Mouse (Mus musculus): ENCODE measurements around the gene Gltp.

Gene Gltp

DNA sequence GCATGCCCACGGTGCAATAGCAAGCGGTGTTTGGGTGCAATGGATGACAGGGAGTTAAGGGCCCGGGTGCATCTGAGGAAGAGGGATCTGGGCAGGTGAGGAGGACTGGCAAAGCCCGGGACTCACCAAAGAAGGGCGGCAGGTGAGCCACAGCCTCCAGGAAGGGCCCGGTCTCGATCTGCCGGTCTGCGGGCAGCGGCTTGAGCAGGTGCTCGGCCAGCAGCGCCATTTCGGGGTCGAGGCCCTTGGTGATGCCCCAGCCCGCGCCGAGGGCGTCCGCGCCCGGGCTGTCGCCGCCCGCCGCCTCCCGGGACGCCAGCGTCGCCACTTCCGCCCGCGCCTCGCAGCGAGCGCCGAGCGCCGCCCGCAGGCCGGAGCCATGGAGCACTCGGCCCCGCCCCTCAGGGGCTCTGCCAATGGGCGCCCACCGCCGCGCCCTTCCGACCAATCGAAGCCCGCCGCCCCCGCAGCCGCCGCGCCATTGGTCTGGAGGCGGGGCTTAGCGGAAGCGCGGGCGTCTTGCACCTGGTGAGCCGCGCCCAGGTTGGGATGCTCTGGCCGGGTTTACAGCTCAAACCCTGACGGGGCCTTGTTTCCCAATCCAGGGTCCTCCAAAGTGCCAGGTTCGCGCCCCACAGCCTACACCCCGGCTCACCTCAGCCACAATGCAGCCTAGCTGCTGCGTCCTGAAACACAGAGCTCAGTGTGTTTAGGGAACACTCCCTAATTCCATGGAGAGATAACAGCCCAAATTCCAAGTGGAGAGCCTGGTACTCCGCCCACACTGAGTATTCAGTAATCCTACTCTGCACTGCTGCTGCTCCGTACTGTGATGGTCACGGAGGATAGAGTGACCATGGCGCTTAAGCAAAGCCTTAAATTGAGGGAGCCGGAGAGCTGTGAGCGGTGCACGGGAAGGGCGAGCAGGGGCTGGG lies at the start of gene Gltp:
Gene Gltp, minus strand, starts transcription at position 352 of the 935 bp plus-strand sequence.
- peak; percentile 95 to 96 for DNase-seq (ENCODE audit: low spot score in 2 of 2)

DNA sequence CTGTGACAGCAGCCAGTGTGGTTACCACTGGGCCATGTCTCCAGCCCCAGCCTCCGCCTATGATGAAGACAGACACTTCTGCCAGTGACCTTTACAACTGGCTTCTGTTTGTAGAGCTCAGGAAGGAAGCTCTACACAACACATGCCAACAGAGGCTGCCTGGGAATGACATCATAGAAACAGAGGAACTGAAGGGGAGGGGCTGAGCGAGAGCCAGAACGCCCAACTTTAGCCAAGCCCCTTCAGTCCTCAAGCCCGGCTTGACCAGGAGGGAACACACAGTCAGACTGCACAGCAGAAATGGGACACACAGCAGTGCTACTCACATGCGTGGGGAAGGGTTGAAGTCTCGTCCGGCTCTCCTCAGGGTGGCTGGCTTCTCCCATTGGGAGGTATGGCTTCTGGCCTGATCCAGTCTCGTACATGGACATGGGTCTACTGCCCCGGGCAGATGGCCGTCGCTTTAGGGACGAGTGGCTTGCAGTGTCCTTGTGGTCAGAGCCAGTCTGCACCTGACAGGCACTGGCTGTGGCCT lies 48.0 kb upstream of the Gltp start:
- no peak for DNase-seq (ENCODE audit: low spot score in 2 of 2)

DNA sequence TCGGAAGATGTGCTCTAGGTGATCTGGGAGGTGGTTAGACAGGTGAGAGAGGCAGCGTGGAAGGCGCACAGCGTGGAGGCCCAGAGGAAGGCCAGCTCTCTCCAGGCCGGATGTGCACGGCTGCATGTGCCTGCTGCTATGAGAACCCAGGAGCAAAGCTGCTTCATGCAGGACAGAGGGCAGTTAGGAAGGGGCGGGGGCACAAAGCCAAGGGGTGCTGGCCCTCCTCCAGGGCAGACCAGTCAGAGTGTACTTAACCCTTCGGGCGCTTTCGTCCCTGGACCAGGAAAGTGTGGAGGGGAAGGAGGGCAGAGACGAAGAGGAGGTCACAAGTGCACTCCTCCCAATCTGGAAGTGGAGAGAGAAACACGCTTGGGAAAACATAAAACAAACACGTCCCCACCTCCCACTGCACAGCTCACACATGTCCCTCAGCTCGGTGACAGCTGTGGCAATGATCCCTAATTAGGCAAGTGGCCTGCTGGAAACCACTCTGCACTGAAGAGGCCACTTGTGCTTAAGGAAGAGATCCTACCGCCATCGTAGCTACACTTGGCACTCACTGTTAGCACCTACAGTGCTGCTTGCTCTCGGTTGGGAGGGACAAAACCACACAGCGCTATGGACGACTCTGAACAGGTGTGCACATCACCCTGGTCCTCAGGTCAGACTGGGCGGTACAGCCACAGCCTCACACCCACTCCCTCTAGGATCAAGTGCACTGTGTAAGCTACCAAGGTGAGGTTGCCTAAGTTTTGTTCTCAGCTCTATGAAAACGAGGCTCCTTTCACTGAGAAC lies 46.5 kb upstream of the Gltp start:
- peak in 1 of 2 experiments; percentile 57 for DNase-seq (ENCODE audit: low spot score in 2 of 2)

GRCm38 (mm10) chr5:114733606-114734005 lies 42.8 kb upstream of the Gltp start:
- DNase-seq (ENCODE audit: low spot score in 2 of 2) = no peak

DNA sequence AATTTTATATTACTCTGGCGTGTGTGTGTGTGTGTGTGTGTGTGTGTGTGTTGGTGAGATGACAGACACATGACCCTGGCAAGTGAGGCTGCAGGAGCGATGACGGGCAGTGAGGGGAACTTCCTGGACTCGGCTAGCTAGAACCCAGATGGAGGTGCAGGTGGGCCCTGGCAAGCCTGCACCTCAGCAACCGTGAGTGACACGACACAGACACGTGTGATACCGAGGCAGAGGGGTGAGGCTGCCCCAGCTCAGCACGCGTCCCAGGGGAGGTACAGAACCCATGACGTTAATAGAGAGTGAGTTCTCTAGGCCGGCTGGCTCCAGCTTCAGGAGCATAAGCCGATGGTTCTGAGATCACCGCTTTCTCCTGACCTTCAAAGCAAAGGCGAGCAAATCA lies 41.2 kb upstream of the Gltp start:
- DNase-seq (ENCODE audit: low spot score in 2 of 2) = no peak

DNA sequence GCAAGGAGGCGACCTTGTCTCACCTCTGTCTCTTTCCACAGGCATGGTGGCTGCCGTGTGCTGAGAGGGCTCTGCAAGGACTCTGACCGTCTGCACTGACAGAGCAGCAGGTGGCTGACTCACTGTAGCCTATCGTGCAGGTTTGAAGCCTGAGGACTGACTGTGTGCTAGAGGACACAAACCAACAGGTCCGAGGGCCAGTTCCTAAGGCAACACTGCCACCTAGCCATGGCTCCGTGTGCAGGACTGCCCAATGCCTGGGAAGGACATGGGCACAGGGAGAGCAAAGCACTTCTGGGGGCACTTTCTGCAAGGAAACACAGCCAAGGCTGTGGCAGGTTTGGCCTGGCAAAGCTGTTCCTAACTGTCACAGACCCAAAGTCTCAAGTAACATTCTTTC lies 40.7 kb upstream of the Gltp start:
- no peak for DNase-seq (ENCODE audit: low spot score in 2 of 2)

GRCm38 (mm10) chr5:114730129-114730528 lies 39.3 kb upstream of the Gltp start:
- no peak for DNase-seq (ENCODE audit: low spot score in 2 of 2)

GRCm38 (mm10) chr5:114728160-114728559 lies 37.4 kb upstream of the Gltp start:
- no peak for DNase-seq (ENCODE audit: low spot score in 2 of 2)

DNA sequence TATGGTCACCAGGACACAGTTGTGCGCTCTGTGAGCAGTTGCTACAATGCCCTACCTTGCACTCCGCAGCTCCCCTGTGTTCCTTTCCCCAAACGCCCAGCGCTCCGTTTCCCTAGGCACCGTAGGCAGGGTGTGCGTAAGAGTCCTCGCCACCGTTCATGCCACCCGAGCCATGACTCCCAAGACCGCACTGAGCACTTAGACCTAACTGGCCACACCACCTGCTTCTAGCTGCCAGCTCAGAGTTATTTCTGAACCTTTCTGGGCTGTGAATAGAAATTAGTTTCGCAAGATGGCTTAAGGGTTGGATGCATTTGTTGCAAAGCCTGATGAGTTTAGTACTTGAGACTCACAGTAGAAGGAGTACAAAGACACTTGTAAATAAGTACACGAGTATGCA lies 32.1 kb upstream of the Gltp start:
- DNase-seq (ENCODE audit: low spot score in 2 of 2) = no peak

- DNase-seq (ENCODE audit: low spot score in 2 of 2) = no peak
These were observed 31.2 kb upstream of the Gltp start for GRCm38 (mm10) chr5:114721969-114722368.

GRCm38 (mm10) chr5:114720784-114721183 lies 30.0 kb upstream of the Gltp start:
- DNase-seq (ENCODE audit: low spot score in 2 of 2) = no peak

DNA sequence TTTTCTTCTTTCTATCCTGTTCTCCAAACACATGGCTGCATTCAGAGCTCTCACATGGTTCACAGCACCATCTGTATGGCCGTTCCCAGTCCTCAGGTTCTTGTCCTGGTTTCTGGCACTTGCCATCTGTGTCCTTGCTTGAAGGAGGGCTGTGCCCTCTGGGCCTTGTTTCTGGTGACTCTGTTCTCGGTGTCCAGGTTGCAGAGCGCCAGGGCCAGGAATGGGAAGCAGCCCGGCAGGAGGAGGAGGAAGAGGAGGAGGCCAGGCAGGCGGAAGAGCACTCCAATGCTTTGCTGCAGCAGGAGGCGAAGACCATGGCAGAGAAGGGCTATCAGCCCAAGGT lies 29.1 kb upstream of the Gltp start:
- DNase-seq (ENCODE audit: low spot score in 2 of 2) = no peak

- no peak for DNase-seq (ENCODE audit: low spot score in 2 of 2)
These were observed 28.5 kb upstream of the Gltp start for GRCm38 (mm10) chr5:114719003-114719927.

- DNase-seq (ENCODE audit: low spot score in 2 of 2) = no peak
These were observed 27.7 kb upstream of the Gltp start for GRCm38 (mm10) chr5:114718483-114718882.

DNA sequence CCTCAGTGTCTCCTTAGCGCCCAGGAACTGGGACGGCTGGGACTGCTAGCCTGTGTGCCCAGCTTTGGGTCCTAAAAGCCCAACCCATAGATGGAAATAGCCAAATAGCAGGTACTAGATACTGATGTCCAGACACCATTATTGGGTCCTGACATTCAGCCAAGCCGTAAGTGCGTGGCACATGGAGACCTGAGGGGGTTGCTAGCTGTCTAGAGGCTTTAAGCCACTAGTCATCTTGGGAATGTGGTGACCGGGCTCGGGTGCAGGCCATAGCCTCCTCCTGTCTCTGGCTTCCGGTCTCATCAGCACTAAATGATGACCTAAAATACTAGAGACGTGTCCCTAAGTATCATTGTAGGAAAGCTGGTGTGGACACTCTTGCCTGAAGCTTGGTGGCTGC lies 27.2 kb upstream of the Gltp start:
- DNase-seq (ENCODE audit: low spot score in 2 of 2) = no peak

GRCm38 (mm10) chr5:114717292-114717691 lies 26.5 kb upstream of the Gltp start:
- no peak for DNase-seq (ENCODE audit: low spot score in 2 of 2)

GRCm38 (mm10) chr5:114714551-114714950 lies 23.8 kb upstream of the Gltp start:
- DNase-seq (ENCODE audit: low spot score in 2 of 2) = no peak

DNA sequence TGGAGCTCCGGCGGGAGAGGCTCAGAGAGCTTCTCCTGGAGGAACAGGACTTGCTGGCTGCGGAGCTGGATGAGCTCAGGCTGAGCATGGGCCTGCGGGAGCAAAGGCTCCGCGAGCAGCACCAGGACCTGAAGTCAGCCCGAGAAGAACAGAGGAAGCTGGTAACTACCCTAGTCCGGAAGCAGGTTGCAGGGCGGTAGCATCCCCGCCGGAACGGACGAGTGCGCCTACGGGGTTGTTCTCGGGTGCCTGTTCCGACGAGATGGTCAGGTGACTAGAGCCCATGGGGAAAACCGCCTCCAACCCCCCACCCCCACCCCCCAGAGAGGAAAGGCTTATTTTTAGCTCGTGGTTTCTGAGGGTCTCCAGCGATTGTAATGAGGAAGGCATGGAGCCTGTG lies 18.6 kb upstream of the Gltp start:
- no peak for DNase-seq (ENCODE audit: low spot score in 2 of 2)

GRCm38 (mm10) chr5:114708491-114708890 lies 17.7 kb upstream of the Gltp start:
- DNase-seq (ENCODE audit: low spot score in 2 of 2) = no peak

DNA sequence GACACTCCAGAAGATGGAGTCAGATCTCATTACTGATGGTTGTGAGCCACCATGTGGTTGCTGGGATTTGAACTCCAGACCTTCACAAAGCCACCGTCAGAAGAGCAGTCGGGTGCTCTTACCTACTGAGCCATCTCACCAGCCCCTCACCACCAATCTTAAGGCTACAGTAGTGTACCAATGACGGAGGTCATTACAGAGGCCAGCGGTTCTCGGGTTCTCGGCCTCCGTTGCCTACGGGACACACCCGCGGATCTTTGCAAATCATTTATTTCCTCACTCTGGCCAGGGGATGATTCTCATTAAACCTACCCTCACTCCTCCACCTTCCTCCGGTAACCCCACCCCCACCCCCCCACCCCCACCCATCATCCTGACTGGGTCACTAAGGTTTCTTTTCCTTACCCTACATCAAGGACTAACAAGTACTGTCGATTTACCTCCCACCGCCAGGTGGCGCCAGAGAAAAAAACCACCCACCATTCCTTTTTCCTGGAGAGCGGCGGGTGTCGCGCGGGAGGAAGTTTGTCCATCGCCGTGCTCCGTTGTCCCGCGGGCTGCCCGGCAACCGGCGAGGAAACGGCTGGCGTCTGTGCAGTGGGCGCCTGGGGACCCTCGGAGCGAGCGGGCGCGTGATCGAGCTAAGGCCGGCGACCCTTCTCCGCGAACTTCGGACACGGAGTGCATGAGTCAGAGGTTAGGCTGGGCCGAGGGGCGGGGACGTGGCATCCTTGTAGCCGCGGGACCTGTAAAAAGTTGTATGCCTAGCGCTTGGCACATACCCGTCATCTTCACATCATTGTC lies 16.7 kb upstream of the Gltp start, which contains the start of gene Tchp:
Gene Tchp, plus strand, starts transcription at position 496 of the 804 bp plus-strand sequence.
- peak; percentile 96 to 97 for DNase-seq (ENCODE audit: low spot score in 2 of 2)

All from right cerebral cortex, postnatal 10 days (tissue).